Comparison of ENCODE assay signal across 8 mouse cellular contexts in the genomic region with DNA sequence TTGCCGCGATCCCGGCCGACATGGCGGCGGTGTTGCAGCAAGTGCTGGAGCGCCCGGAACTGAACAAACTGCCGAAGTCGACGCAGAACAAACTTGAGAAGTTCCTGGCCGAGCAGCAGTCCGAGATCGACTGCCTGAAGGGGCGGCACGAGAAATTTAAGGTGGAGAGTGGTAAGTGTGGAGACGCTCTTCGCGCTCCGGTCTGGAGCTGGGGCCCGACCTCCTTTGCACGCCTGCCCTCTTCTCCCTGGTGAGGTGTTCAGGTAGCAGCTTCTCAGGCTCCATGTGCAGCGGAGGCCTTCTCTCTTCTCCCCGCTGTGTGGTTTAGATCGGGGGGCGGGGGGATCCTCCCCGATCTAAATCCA. TPM values are rescaled to one million over a fixed set of nuclear protein-coding genes. Genes with fewer than 3 reads are reported as not detected.
DNase-seq lines count a peak whose midpoint lies in the region; ATAC-seq and TF ChIP-seq lines count a peak whose summit lies in the region.

No protein-coding gene starts in this region.

- no peak for TF ChIP-seq POLR2A in lung, adult 2 months (IDR thresholded peaks at IDR 0.05; ENCODE audit: borderline replicate concordance, extremely low read depth, low read depth, low read length)

- WGBS in lung, adult 2 months = under 1% methylated on average over 27 of the region's 27 CpGs
- 0% methylated on average over 27 of the region's 27 CpGs for WGBS in embryonic facial prominence, embryonic 15.5 days
- WGBS in limb, embryonic 10.5 days = 0% methylated on average over 27 of the region's 27 CpGs

- H3K27ac ChIP-seq in embryonic facial prominence, embryonic 15.5 days (replicated peaks) = peak overlapping the region; percentile 96
- peak overlapping the region; percentile 93 for H3K27ac ChIP-seq in limb, embryonic 10.5 days

- no peaks in the 10 kb centered on the region for H3K27me3 ChIP-seq in embryonic facial prominence, embryonic 15.5 days
- H3K27me3 ChIP-seq in limb, embryonic 10.5 days (ENCODE audit: low read depth, poor library complexity, severe bottlenecking) = no peaks in the 10 kb centered on the region

- H3K36me3 ChIP-seq in embryonic facial prominence, embryonic 15.5 days = peaks cover 34% of the 10 kb centered on the region
- H3K36me3 ChIP-seq in limb, embryonic 10.5 days = peaks cover 48% of the 10 kb centered on the region

- TF ChIP-seq CTCF in lung, adult 2 months (IDR thresholded peaks at IDR 0.05; ENCODE audit: insufficient read depth, low read length) = no peak

- no peak for DNase-seq in lung, adult 2 months
- DNase-seq in lung, postnatal 25 days (ENCODE audit: low spot score) = no peak
- no peak for DNase-seq in limb, embryonic 10.5 days (ENCODE audit: low spot score)
- no peak for DNase-seq in urinary bladder, adult 2 months (ENCODE audit: low spot score)
- DNase-seq in adrenal gland, adult 2 months = no peak
- no peak for DNase-seq in adrenal gland, postnatal 4 days (ENCODE audit: low spot score in 2 of 2)

- H3K4me3 ChIP-seq in lung, adult 2 months (replicated peaks; ENCODE audit: extremely low read depth, low read depth, low read length) = peak overlapping the region; percentile 89
- peak overlapping the region; percentile 82 for H3K4me3 ChIP-seq in embryonic facial prominence, embryonic 15.5 days (replicated peaks)
- peak overlapping the region; percentile 82 for H3K4me3 ChIP-seq in limb, embryonic 10.5 days

- peak; percentile 43 for ATAC-seq in embryonic facial prominence, embryonic 15.5 days (ENCODE audit: insufficient number of reproducible peaks, low FRiP score, low TSS enrichment, low read depth)
- ATAC-seq in neutrophil, adult 5-6 weeks (ENCODE audit: extremely low read depth, insufficient number of reproducible peaks, low FRiP score, poor library complexity, severe bottlenecking) = peak; percentile 1; the same call in 1 of the 2 replicates

- H3K9me3 ChIP-seq in embryonic facial prominence, embryonic 15.5 days (replicated peaks) = no peaks in the 10 kb centered on the region
- H3K9me3 ChIP-seq in limb, embryonic 10.5 days (replicated peaks) = no peaks in the 10 kb centered on the region

- peak overlapping the region; percentile 64 for H3K9ac ChIP-seq in embryonic facial prominence, embryonic 15.5 days

- H3K4me2 ChIP-seq in embryonic facial prominence, embryonic 15.5 days (replicated peaks) = peak overlapping the region; percentile 56

- H3K4me1 ChIP-seq in lung, adult 2 months (ENCODE audit: control insufficient read depth, insufficient read depth, low read length) = peaks cover 4% of the 10 kb centered on the region; the same call in 1 of the 2 replicates
- H3K4me1 ChIP-seq in embryonic facial prominence, embryonic 15.5 days = peaks cover 7% of the 10 kb centered on the region
- peaks cover 9% of the 10 kb centered on the region for H3K4me1 ChIP-seq in limb, embryonic 10.5 days

RNA-seq across cellular contexts. Expression of a gene that starts 0.6 kb away (rescaled TPM):
- 5.7 and 6.5 TPM in 2 replicates for polyA plus RNA-seq in lung, adult 2 months (2012; rRNA removed)
- polyA plus RNA-seq in embryonic facial prominence, embryonic 15.5 days (2015; fragmentation: Nextera tagmentation; extraction: Ambion mirVana) = 38.6 and 41.6 TPM in 2 replicates
- polyA plus RNA-seq in limb, embryonic 10.5 days (2016; fragmentation: Nextera tagmentation; extraction: Ambion mirVana) = 22.1 and 26.0 TPM in 2 replicates
- total RNA-seq in neutrophil, adult 5-6 weeks (2017) = 38.2 and 49.8 TPM in 2 replicates
- polyA plus RNA-seq in urinary bladder, adult 2 months (2012; rRNA removed) = 44.3 and 46.5 TPM in 2 replicates
- total RNA-seq in adrenal gland, adult 2 months (2021) = 10 to 100 TPM; 45.4 to 50.0 TPM
- polyA plus RNA-seq in adrenal gland, adult 2 months (2012; rRNA removed) = 1.9 and 2.0 TPM in 2 replicates
- total RNA-seq in adrenal gland, postnatal 4 days (2021) = 10 to 100 TPM; 44.5 to 47.7 TPM

RNA-seq across cellular contexts. Expression of a gene that starts 0.8 kb away (rescaled TPM):
- polyA plus RNA-seq in lung, adult 2 months (2012; rRNA removed) = 38.7 and 59.8 TPM in 2 replicates
- 157 and 166 TPM in 2 replicates for polyA plus RNA-seq in embryonic facial prominence, embryonic 15.5 days (2015; fragmentation: Nextera tagmentation; extraction: Ambion mirVana)
- 168 and 183 TPM in 2 replicates for polyA plus RNA-seq in limb, embryonic 10.5 days (2016; fragmentation: Nextera tagmentation; extraction: Ambion mirVana)
- total RNA-seq in neutrophil, adult 5-6 weeks (2017) = 416 and 419 TPM in 2 replicates
- 71.5 and 90.4 TPM in 2 replicates for polyA plus RNA-seq in urinary bladder, adult 2 months (2012; rRNA removed)
- total RNA-seq in adrenal gland, adult 2 months (2021) = 100 to 1,000 TPM in 1 of 2 experiments, 10 to 100 TPM in 1; 94.9 to 145 TPM
- 24.7 and 30.7 TPM in 2 replicates for polyA plus RNA-seq in adrenal gland, adult 2 months (2012; rRNA removed)
- 100 to 1,000 TPM; 130 to 146 TPM for total RNA-seq in adrenal gland, postnatal 4 days (2021)
